Comparison of ENCODE assay signal across 21 mouse cellular contexts in the genomic region with DNA sequence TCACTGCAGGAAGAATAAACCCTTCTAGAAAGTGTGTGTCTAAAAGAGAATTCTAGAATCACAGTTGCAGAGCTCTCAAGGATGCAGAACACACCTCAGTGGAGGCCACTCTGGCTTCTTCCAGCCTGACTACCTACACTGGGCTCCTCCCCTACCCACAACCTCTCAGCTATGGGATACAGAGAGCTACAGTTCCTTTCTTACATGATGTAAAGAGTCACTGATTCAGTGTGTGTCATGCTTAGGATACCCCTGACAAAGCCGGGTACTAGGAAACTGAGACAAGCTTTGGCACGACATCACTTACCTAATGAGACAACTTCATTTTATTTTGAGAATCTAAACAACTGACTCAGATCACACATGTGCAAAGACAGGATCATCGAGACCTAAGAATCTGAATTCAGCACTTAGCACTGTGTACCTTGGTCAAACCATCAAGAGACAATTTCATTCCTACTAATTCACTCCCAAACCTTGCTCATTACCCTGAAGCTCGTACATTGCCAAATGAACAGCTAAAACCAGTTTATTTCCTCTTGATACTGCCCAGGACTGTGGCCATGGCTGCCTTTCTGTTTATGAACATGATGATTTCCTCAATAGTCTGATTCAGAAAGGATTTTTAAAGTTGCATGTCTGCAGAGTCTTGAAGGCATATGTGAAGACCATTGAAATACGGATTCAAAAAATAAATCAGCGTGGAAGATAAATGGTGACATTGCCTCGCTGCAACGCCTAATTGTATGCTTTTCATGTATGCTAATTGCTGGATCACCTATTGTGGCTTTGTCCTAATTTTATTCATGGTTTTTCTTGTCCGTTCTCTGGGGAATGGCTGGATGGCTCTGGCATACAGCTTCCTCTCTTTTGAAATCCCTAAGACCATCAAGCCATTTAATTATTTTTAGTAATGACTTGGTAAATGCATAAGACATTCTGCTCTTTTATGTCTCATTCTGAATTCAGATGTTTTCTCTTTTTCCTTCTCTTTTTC. TPM values are rescaled to one million over a fixed set of nuclear protein-coding genes. Genes with fewer than 3 reads are reported as not detected.
DNase-seq lines count a peak whose midpoint lies in the region; ATAC-seq and TF ChIP-seq lines count a peak whose summit lies in the region.
"Had no signal": no experiment of that assay in that cellular context is flagged by ENCODE, and none has a peak within 500 bp of the region (broad histone marks: within the 10 kb centered on the region; RNA-seq: fewer than 3 reads in every experiment).

No protein-coding gene starts in this region.

- TF ChIP-seq CTCF in midbrain, postnatal 0 days (IDR thresholded peaks at IDR 0.05) = no peak
- TF ChIP-seq CTCF in kidney, adult 2 months (conservative IDR thresholded peaks at IDR 0.05; ENCODE audit: insufficient read depth, insufficient read length, low read depth, low read length) = no peak

- WGBS in midbrain, embryonic 13.5 days = 33% methylated on average over 9 of the region's 9 CpGs
- WGBS in midbrain, postnatal 0 days = 47% methylated on average over 9 of the region's 9 CpGs
- 47% methylated on average over 9 of the region's 9 CpGs for WGBS in forebrain, embryonic 11.5 days
- 24% methylated on average over 9 of the region's 9 CpGs for WGBS in hindbrain, embryonic 13.5 days
- 28% methylated on average over 9 of the region's 9 CpGs for WGBS in neural tube, embryonic 13.5 days
- WGBS in kidney, adult 2 months = 88% methylated on average over 9 of the region's 9 CpGs

- H3K27me3 ChIP-seq in midbrain, embryonic 13.5 days = no peaks in the 10 kb centered on the region
- H3K27me3 ChIP-seq in midbrain, postnatal 0 days (ENCODE audit: insufficient read depth, low read length) = no peaks in the 10 kb centered on the region
- H3K27me3 ChIP-seq in forebrain, embryonic 11.5 days (ENCODE audit: control insufficient read depth, insufficient read depth, low read length) = no peaks in the 10 kb centered on the region
- H3K27me3 ChIP-seq in hindbrain, embryonic 13.5 days = no peaks in the 10 kb centered on the region
- no peaks in the 10 kb centered on the region for H3K27me3 ChIP-seq in neural tube, embryonic 13.5 days
- H3K27me3 ChIP-seq in kidney, adult 2 months (replicated peaks; ENCODE audit: control insufficient read depth, insufficient read depth, low read length) = no peaks in the 10 kb centered on the region
- H3K27me3 ChIP-seq: embryonic facial prominence, embryonic 15.5 days; heart, embryonic 13.5 days; liver, embryonic 15.5 days had no signal

- H3K9me3 ChIP-seq in midbrain, embryonic 13.5 days = no peaks in the 10 kb centered on the region
- no peaks in the 10 kb centered on the region for H3K9me3 ChIP-seq in midbrain, postnatal 0 days (ENCODE audit: low read length)
- no peaks in the 10 kb centered on the region for H3K9me3 ChIP-seq in forebrain, embryonic 11.5 days (ENCODE audit: control insufficient read depth, low read length)
- H3K9me3 ChIP-seq in hindbrain, embryonic 13.5 days = no peaks in the 10 kb centered on the region
- no peaks in the 10 kb centered on the region for H3K9me3 ChIP-seq in neural tube, embryonic 13.5 days
- H3K9me3 ChIP-seq: embryonic facial prominence, embryonic 15.5 days; heart, embryonic 13.5 days; limb, embryonic 12.5 days; liver, embryonic 15.5 days had no signal

- H3K4me3 ChIP-seq in midbrain, embryonic 13.5 days (replicated peaks) = no peak overlapping the region
- no peak overlapping the region for H3K4me3 ChIP-seq in midbrain, postnatal 0 days (ENCODE audit: low read depth, low read length)
- H3K4me3 ChIP-seq in forebrain, embryonic 11.5 days (ENCODE audit: low read depth, low read length) = no peak overlapping the region
- no peak overlapping the region for H3K4me3 ChIP-seq in hindbrain, embryonic 13.5 days
- no peak overlapping the region for H3K4me3 ChIP-seq in neural tube, embryonic 13.5 days
- H3K4me3 ChIP-seq in kidney, adult 2 months (ENCODE audit: insufficient read depth, low read depth, low read length) = no peak overlapping the region
- H3K4me3 ChIP-seq: embryonic facial prominence, embryonic 15.5 days; heart, embryonic 13.5 days; limb, embryonic 12.5 days; liver, embryonic 15.5 days had no signal

- H3K27ac ChIP-seq in midbrain, embryonic 13.5 days = peak overlapping the region; percentile 45
- no peak overlapping the region for H3K27ac ChIP-seq in midbrain, postnatal 0 days (ENCODE audit: low read depth, low read length)
- no peak overlapping the region for H3K27ac ChIP-seq in forebrain, embryonic 11.5 days (ENCODE audit: low read depth, low read length)
- peak overlapping the region; percentile 73 for H3K27ac ChIP-seq in hindbrain, embryonic 13.5 days
- peak overlapping the region; percentile 49 for H3K27ac ChIP-seq in neural tube, embryonic 13.5 days (replicated peaks)
- H3K27ac ChIP-seq in kidney, adult 2 months (ENCODE audit: insufficient read depth, low read depth, low read length) = no peak overlapping the region
- H3K27ac ChIP-seq: embryonic facial prominence, embryonic 15.5 days; heart, embryonic 13.5 days; limb, embryonic 12.5 days; liver, embryonic 15.5 days had no signal

- H3K36me3 ChIP-seq in midbrain, embryonic 13.5 days = no peaks in the 10 kb centered on the region
- H3K36me3 ChIP-seq in midbrain, postnatal 0 days (ENCODE audit: insufficient read depth, low read length) = no peaks in the 10 kb centered on the region
- no peaks in the 10 kb centered on the region for H3K36me3 ChIP-seq in forebrain, embryonic 11.5 days (ENCODE audit: control insufficient read depth, insufficient read depth, low read length)
- no peaks in the 10 kb centered on the region for H3K36me3 ChIP-seq in hindbrain, embryonic 13.5 days
- no peaks in the 10 kb centered on the region for H3K36me3 ChIP-seq in neural tube, embryonic 13.5 days
- no peaks in the 10 kb centered on the region for H3K36me3 ChIP-seq in kidney, adult 2 months (ENCODE audit: control insufficient read depth, insufficient read depth, low read length)
- H3K36me3 ChIP-seq: embryonic facial prominence, embryonic 15.5 days; heart, embryonic 13.5 days; limb, embryonic 12.5 days; liver, embryonic 15.5 days had no signal

- DNase-seq in midbrain, postnatal 0 days (ENCODE audit: low spot score) = no peak
- no peak for DNase-seq in forebrain, embryonic 11.5 days (ENCODE audit: low spot score)
- DNase-seq in kidney, adult 9 months = no peak
- no peak for DNase-seq in kidney, adult 2 months
- DNase-seq: cerebellum, adult 11 months; cerebellum, postnatal 25 days; heart, postnatal 4 days; kidney, adult 8-10 months; lung, postnatal 14 days; right cerebral cortex, postnatal 14 days had no signal

- H3K4me1 ChIP-seq in midbrain, embryonic 13.5 days (replicated peaks) = peaks cover 21% of the 10 kb centered on the region
- H3K4me1 ChIP-seq in midbrain, postnatal 0 days (ENCODE audit: insufficient read depth, low read length) = no peaks in the 10 kb centered on the region; the same call in 1 of the 2 replicates
- H3K4me1 ChIP-seq in forebrain, embryonic 11.5 days (replicated peaks; ENCODE audit: control insufficient read depth, insufficient read depth, low read length) = no peaks in the 10 kb centered on the region
- H3K4me1 ChIP-seq in hindbrain, embryonic 13.5 days (replicated peaks) = peaks cover 26% of the 10 kb centered on the region
- H3K4me1 ChIP-seq in neural tube, embryonic 13.5 days (replicated peaks) = peaks cover 35% of the 10 kb centered on the region
- no peaks in the 10 kb centered on the region for H3K4me1 ChIP-seq in kidney, adult 2 months (ENCODE audit: control insufficient read depth, insufficient read depth, low read length)
- H3K4me1 ChIP-seq: embryonic facial prominence, embryonic 15.5 days; heart, embryonic 13.5 days; liver, embryonic 15.5 days had no signal

- H3K9ac ChIP-seq in midbrain, embryonic 13.5 days (replicated peaks) = no peak overlapping the region
- no peak overlapping the region for H3K9ac ChIP-seq in midbrain, postnatal 0 days (replicated peaks; ENCODE audit: low read length, poor library complexity, severe bottlenecking)
- H3K9ac ChIP-seq in forebrain, embryonic 11.5 days (ENCODE audit: low read length) = no peak overlapping the region
- no peak overlapping the region for H3K9ac ChIP-seq in hindbrain, embryonic 13.5 days
- H3K9ac ChIP-seq in neural tube, embryonic 13.5 days = no peak overlapping the region
- H3K9ac ChIP-seq: embryonic facial prominence, embryonic 15.5 days; heart, embryonic 13.5 days; limb, embryonic 12.5 days; liver, embryonic 15.5 days had no signal

- no peak for TF ChIP-seq POLR2A in kidney, adult 2 months (IDR thresholded peaks at IDR 0.05; ENCODE audit: low read depth, low read length)

- peak; percentile 63 for ATAC-seq in midbrain, embryonic 13.5 days
- no peak for ATAC-seq in midbrain, postnatal 0 days (ENCODE audit: low FRiP score)
- peak; percentile 51; the same call in 1 of the 2 replicates for ATAC-seq in forebrain, embryonic 11.5 days (replicated peaks; ENCODE audit: low FRiP score)
- ATAC-seq in hindbrain, embryonic 13.5 days (ENCODE audit: low FRiP score) = peak; percentile 71; the same call in 1 of the 2 replicates
- ATAC-seq in neural tube, embryonic 13.5 days (ENCODE audit: low read depth) = peak; percentile 76

- H3K4me2 ChIP-seq in midbrain, embryonic 13.5 days (replicated peaks) = no peak overlapping the region
- H3K4me2 ChIP-seq in midbrain, postnatal 0 days (ENCODE audit: low read depth, low read length, poor library complexity, severe bottlenecking) = no peak overlapping the region
- H3K4me2 ChIP-seq in forebrain, embryonic 11.5 days (ENCODE audit: low read depth, low read length, severe bottlenecking) = no peak overlapping the region
- no peak overlapping the region for H3K4me2 ChIP-seq in hindbrain, embryonic 13.5 days
- H3K4me2 ChIP-seq in neural tube, embryonic 13.5 days = no peak overlapping the region
- H3K4me2 ChIP-seq: embryonic facial prominence, embryonic 15.5 days; heart, embryonic 13.5 days; limb, embryonic 12.5 days; liver, embryonic 15.5 days had no signal

RNA-seq across cellular contexts. Expression of a gene that starts 43.0 kb away (rescaled TPM):
- polyA plus RNA-seq in midbrain, embryonic 13.5 days (2015; fragmentation: Nextera tagmentation; extraction: Ambion mirVana) = not detected in 2 replicates
- not detected in 2 replicates for total RNA-seq in midbrain, postnatal 0 days (2014; rRNA removed)
- not detected in 2 replicates for polyA plus RNA-seq in midbrain, postnatal 0 days (2015; fragmentation: Nextera tagmentation; extraction: Ambion mirVana)
- polyA plus RNA-seq in forebrain, embryonic 11.5 days (2014; fragmentation: Nextera tagmentation; extraction: Ambion mirVana) = not detected in 2 replicates
- not detected in 2 replicates for polyA plus RNA-seq in hindbrain, embryonic 13.5 days (2015; fragmentation: Nextera tagmentation; extraction: Ambion mirVana)
- polyA plus RNA-seq in neural tube, embryonic 13.5 days (2015; fragmentation: Nextera tagmentation; extraction: Ambion mirVana) = not detected in 2 replicates
- polyA plus RNA-seq in kidney, adult 2 months (2012; rRNA removed) = not detected in 2 replicates
- total RNA-seq: gastrocnemius, postnatal 4 days; heart, postnatal 4 days; monocyte, adult 5-6 weeks had no signal
- polyA plus RNA-seq: C2C12; embryonic facial prominence, embryonic 15.5 days; heart, embryonic 13.5 days; large intestine, adult 2 months; limb, embryonic 12.5 days; liver, embryonic 15.5 days had no signal

Comparison
In these comparisons a context has a peak if more than half of its experiments do, and no peak if none do; other contexts are left out.
1. H3K27ac ChIP-seq: peak in midbrain, embryonic 13.5 days (single experiment), hindbrain, embryonic 13.5 days (single experiment) and neural tube, embryonic 13.5 days (single experiment); none in midbrain, postnatal 0 days (single experiment), forebrain, embryonic 11.5 days (single experiment) and kidney, adult 2 months (single experiment).